Mouse (Mus musculus): ENCODE measurements around the gene Ube2o.
"Not testable (repeated sequence)": the region's sequence is repeated elsewhere in the genome, so short reads cannot be mapped to it uniquely, and the experiment has no call there.

Ube2o gene

GRCm38 (mm10) chr11:116513531-116514038 is 67.7 kb downstream of the Ube2o start:
- no peak for DNase-seq (ENCODE audit: low spot score in 2 of 2)

GRCm38 (mm10) chr11:116512987-116513386 is 68.3 kb downstream of the Ube2o start:
- DNase-seq (ENCODE audit: low spot score in 2 of 2): no peak

GRCm38 (mm10) chr11:116512154-116512553 is 69.1 kb downstream of the Ube2o start:
- no peak for DNase-seq (ENCODE audit: low spot score in 2 of 2)

- DNase-seq (ENCODE audit: low spot score in 2 of 2): peak in 1 of 2 experiments; percentile 42
These were observed 69.9 kb downstream of the Ube2o start for GRCm38 (mm10) chr11:116511301-116511868.

GRCm38 (mm10) chr11:116508689-116509088 is 72.6 kb downstream of the Ube2o start:
- no peak for DNase-seq (ENCODE audit: low spot score in 2 of 2)

GRCm38 (mm10) chr11:116506151-116506875 is 74.9 kb downstream of the Ube2o start:
- DNase-seq (ENCODE audit: low spot score in 2 of 2): peak; percentile 15 to 41

- no peak for DNase-seq (ENCODE audit: low spot score in 2 of 2)
These were observed 75.7 kb downstream of the Ube2o start for GRCm38 (mm10) chr11:116505573-116505972.

GRCm38 (mm10) chr11:116504516-116504915 is 76.7 kb downstream of the Ube2o start:
- DNase-seq (ENCODE audit: low spot score in 2 of 2): no peak

GRCm38 (mm10) chr11:116501005-116501746 is 80.1 kb downstream of the Ube2o start:
- no peak for DNase-seq (ENCODE audit: low spot score in 2 of 2)

- DNase-seq (ENCODE audit: low spot score in 2 of 2): no peak
These were observed 82.2 kb downstream of the Ube2o start for GRCm38 (mm10) chr11:116499018-116499417.

- no peak for DNase-seq (ENCODE audit: low spot score in 2 of 2)
These were observed 82.7 kb downstream of the Ube2o start for GRCm38 (mm10) chr11:116498596-116498995.

- no peak for DNase-seq (ENCODE audit: low spot score in 2 of 2)
These were observed 83.9 kb downstream of the Ube2o start for GRCm38 (mm10) chr11:116497313-116497712.

- peak in 1 of 2 experiments; percentile 33 for DNase-seq (ENCODE audit: low spot score in 2 of 2)
These were observed 86.6 kb downstream of the Ube2o start for GRCm38 (mm10) chr11:116494474-116495174.

- peak; percentile 50 to 67 for DNase-seq (ENCODE audit: low spot score in 2 of 2)
These were observed 87.4 kb downstream of the Ube2o start, which contains the start of gene Prpsap1 for GRCm38 (mm10) chr11:116493795-116494252. Gene Prpsap1, minus strand, starts transcription at chr11:116494202.

- no peak for DNase-seq (ENCODE audit: low spot score in 2 of 2)
These were observed 88.1 kb downstream of the Ube2o start for GRCm38 (mm10) chr11:116493191-116493590.

- DNase-seq (ENCODE audit: low spot score in 2 of 2): not testable (repeated sequence)
These were observed 88.7 kb downstream of the Ube2o start for GRCm38 (mm10) chr11:116492507-116492906.

GRCm38 (mm10) chr11:116491338-116491737 is 89.9 kb downstream of the Ube2o start:
- no peak for DNase-seq (ENCODE audit: low spot score in 2 of 2)

GRCm38 (mm10) chr11:116490232-116491107 is 90.8 kb downstream of the Ube2o start:
- DNase-seq (ENCODE audit: low spot score in 2 of 2): peak; percentile 87 to 88

GRCm38 (mm10) chr11:116489771-116490231 is 91.4 kb downstream of the Ube2o start:
- peak in 1 of 2 experiments; percentile 16 for DNase-seq (ENCODE audit: low spot score in 2 of 2)

GRCm38 (mm10) chr11:116488693-116489375 is 92.4 kb downstream of the Ube2o start:
- DNase-seq (ENCODE audit: low spot score in 2 of 2): no peak

Measured in spleen, postnatal 36 days (tissue).